Mouse (Mus musculus) CH12.LX (cell line): ENCODE results near the gene Zfyve28. TPM values are rescaled to one million over a fixed set of nuclear protein-coding genes. Genes with fewer than 3 reads are reported as not detected.

Source experiments
- DNase-seq: peaks from one replicate; pipeline ENCODE4 v3.0.0-alpha.2; 2013; ENCODE audit errors: extremely low read depth
- H3K27ac ChIP-seq: 2 replicates; pipeline ENCODE4 v1.5.1; 2012; ENCODE audit warnings: low read depth, mild to moderate bottlenecking, control low read depth, moderate library complexity; ENCODE audit not compliant: insufficient read depth
- H3K27me3 ChIP-seq: replicated peaks from 2 replicates; pipeline ENCODE3; 2012; ENCODE audit warnings: inconsistent platforms
- H3K36me3 ChIP-seq, 2 experiments: replicated peaks in 1 of 2; 2 replicates each; pipeline versions ENCODE3 to v1.6.1; 2012; ENCODE audit warnings: inconsistent platforms in 1 of 2, low read length in 1 of 2, mild to moderate bottlenecking in 1 of 2, mixed read lengths in 1 of 2, moderate library complexity in 1 of 2; ENCODE audit not compliant: control insufficient read depth in 1 of 2, insufficient read depth in 1 of 2
- H3K4me1 ChIP-seq, 2 experiments: 2 replicates each; pipeline ENCODE4 v1.6.1; 2012; ENCODE audit warnings: inconsistent platforms in 1 of 2, moderate library complexity in 1 of 2; ENCODE audit not compliant: insufficient read depth in 2 of 2, control insufficient read depth in 1 of 2
- H3K4me2 ChIP-seq: 2 replicates; pipeline ENCODE4 v1.6.1; 2012; ENCODE audit warnings: low read depth, mild to moderate bottlenecking, control low read depth; ENCODE audit not compliant: poor library complexity, insufficient read depth, severe bottlenecking
- H3K4me3 ChIP-seq, 3 experiments: fragments of 150-350 bp in 1 of 3; sonication (generic) in 1 of 3; replicated peaks in 1 of 3; 2 replicates each; pipeline versions ENCODE3 to v1.5.1; 2011 to 2012; ENCODE audit warnings: low read depth in 2 of 3, low read length in 2 of 3, mild to moderate bottlenecking in 2 of 3, moderate library complexity in 2 of 3, control low read depth in 1 of 3, improper control_type of control experiment in 1 of 3, inconsistent platforms in 1 of 3, mixed read lengths in 1 of 3; ENCODE audit not compliant: poor library complexity in 1 of 3
- H3K79me2 ChIP-seq: replicated peaks from 2 replicates; pipeline ENCODE4 v1.6.1; 2012; ENCODE audit warnings: mild to moderate bottlenecking, moderate library complexity; ENCODE audit not compliant: control insufficient read depth, poor library complexity, insufficient read depth, severe bottlenecking; ENCODE audit errors: extremely low read depth
- H3K9ac ChIP-seq: 2 replicates; pipeline ENCODE4 v1.6.1; 2012; ENCODE audit warnings: low read depth, mild to moderate bottlenecking, control low read depth, moderate library complexity; ENCODE audit not compliant: insufficient read depth
- H3K9me3 ChIP-seq: replicated peaks from 2 replicates; pipeline ENCODE3; 2012; ENCODE audit warnings: low read length, inconsistent platforms, mixed read lengths
- BHLHE40 ChIP-seq: IDR thresholded peaks from 2 replicates; pipeline ENCODE4 v1.6.1; 2011; ENCODE audit warnings: mild to moderate bottlenecking, low read depth, low read length, improper control_type of control experiment
- ELF1 ChIP-seq: IDR thresholded peaks from 2 replicates; pipeline ENCODE4 v1.6.1; 2014; ENCODE audit warnings: low read depth, mild to moderate bottlenecking, inconsistent platforms, low read length, improper control_type of control experiment
- EP300 ChIP-seq: IDR thresholded peaks from 2 replicates; pipeline ENCODE4 v1.6.1; 2011; ENCODE audit warnings: low read length, improper control_type of control experiment
- ETS1 ChIP-seq: conservative IDR thresholded peaks from 2 replicates; pipeline ENCODE4 v1.6.1; 2012; ENCODE audit warnings: low read depth, mild to moderate bottlenecking, inconsistent platforms, low read length, improper control_type of control experiment, moderate library complexity
- GABPA ChIP-seq: IDR thresholded peaks from 2 replicates; pipeline ENCODE4 v1.6.1; 2012; ENCODE audit warnings: low read depth, low read length, improper control_type of control experiment, inconsistent platforms; ENCODE audit not compliant: insufficient replicate concordance
- IRF4 ChIP-seq: IDR thresholded peaks from 2 replicates; pipeline ENCODE4 v1.6.1; 2014; ENCODE audit warnings: low read depth, mild to moderate bottlenecking, inconsistent platforms, low read length, improper control_type of control experiment
- JUN ChIP-seq: IDR thresholded peaks from 2 replicates; pipeline ENCODE4 v1.6.1; 2011; ENCODE audit warnings: low read depth, mild to moderate bottlenecking, low read length, improper control_type of control experiment, moderate library complexity; ENCODE audit not compliant: insufficient read depth
- JUND ChIP-seq: conservative IDR thresholded peaks from 2 replicates; pipeline ENCODE4 v1.6.1; 2011; ENCODE audit warnings: low read depth, low read length, improper control_type of control experiment
- MAFK ChIP-seq: IDR thresholded peaks from 2 replicates; pipeline ENCODE4 v1.6.1; 2011; ENCODE audit warnings: low read length, improper control_type of control experiment; ENCODE audit not compliant: insufficient replicate concordance
- MYC ChIP-seq: IDR thresholded peaks from 2 replicates; pipeline ENCODE4 v1.6.1; 2011; ENCODE audit warnings: low read depth, mild to moderate bottlenecking, improper control_type of control experiment, low read length
- POLR2AphosphoS2 ChIP-seq: IDR thresholded peaks from 2 replicates; pipeline ENCODE4 v1.6.1; 2011; ENCODE audit warnings: low read depth, low read length, improper control_type of control experiment
- dilution Hi-C: fragments of 300-500 bp; cut with MboI; formaldehyde crosslinking; loops from 2 replicates; pipeline ENCODE4 v1.14.3; 2020; ENCODE audit warnings: low sequenced_read_pairs; ENCODE audit not compliant: extremely low pct_unique_long_range_greater_than_20kb, extremely low pct_ligation_motif_present
- in situ Hi-C: fragments of 300-500 bp; cut with MboI; formaldehyde crosslinking; loops from 3 replicates; pipeline ENCODE4 v1.14.3; 2019; ENCODE audit warnings: low sequenced_read_pairs, low pct_ligation_motif_present, low pct_unique_long_range_greater_than_20kb, mixed read lengths
- polyA plus RNA-seq: library from polyadenylated mRNA; unstranded; fragments of >175 nt; gene quantifications from 2 replicates; pipeline ENCODE4 v1.2.1, GENCODE M21; 2012; ENCODE audit warnings: low read depth; ENCODE audit not compliant: insufficient read length
- total RNA-seq, 2 experiments: library from RNA; depleted of rRNA; stranded (reverse); fragments of 300-350 nt in 1 of 2; fragments of >200 nt in 1 of 2; gene quantifications; 2 replicates each; pipeline ENCODE4 v1.2.3; 2012 to 2014

The Zfyve28 gene
- total and polyA plus RNA-seq, 3 experiments = 1.7 to 2.8 (median 2.0) TPM

GRCm38 (mm10) chr5:34298061-34298460 lies 9.8 kb upstream of the Zfyve28 start:
- dilution Hi-C loops = no loop called here
- H3K4me2 ChIP-seq = no peak overlapping the region
- H3K9ac ChIP-seq = no peak overlapping the region
- H3K36me3 ChIP-seq = no peaks in the 10 kb centered on the region
- H3K79me2 ChIP-seq = no peaks in the 10 kb centered on the region
- H3K4me3 ChIP-seq = no peak overlapping the region
- peaks cover 31% of the 10 kb centered on the region for H3K27me3 ChIP-seq
- no peak for DNase-seq
- no peaks in the 10 kb centered on the region for H3K9me3 ChIP-seq
- H3K4me1 ChIP-seq = no peaks in the 10 kb centered on the region
- TF ChIP-seq JUND = no peak
- in situ Hi-C loops = no loop called here
- H3K27ac ChIP-seq = no peak overlapping the region

GRCm38 (mm10) chr5:34295141-34295540 lies 6.9 kb upstream of the Zfyve28 start:
- dilution Hi-C loops = no loop called here
- H3K27ac ChIP-seq = no peak overlapping the region
- no peak overlapping the region for H3K4me2 ChIP-seq
- peaks cover 12% of the 10 kb centered on the region for H3K27me3 ChIP-seq
- H3K9ac ChIP-seq = no peak overlapping the region
- no peak for DNase-seq
- no peaks in the 10 kb centered on the region for H3K79me2 ChIP-seq
- TF ChIP-seq ETS1 = no peak
- no peak for TF ChIP-seq BHLHE40
- no peak for TF ChIP-seq JUN
- no peak for TF ChIP-seq GABPA
- TF ChIP-seq IRF4 = no peak
- no peaks in the 10 kb centered on the region for H3K9me3 ChIP-seq
- H3K4me1 ChIP-seq = no peaks in the 10 kb centered on the region
- H3K4me3 ChIP-seq = no peak overlapping the region
- in situ Hi-C loops = no loop called here
- no peaks in the 10 kb centered on the region for H3K36me3 ChIP-seq

DNA sequence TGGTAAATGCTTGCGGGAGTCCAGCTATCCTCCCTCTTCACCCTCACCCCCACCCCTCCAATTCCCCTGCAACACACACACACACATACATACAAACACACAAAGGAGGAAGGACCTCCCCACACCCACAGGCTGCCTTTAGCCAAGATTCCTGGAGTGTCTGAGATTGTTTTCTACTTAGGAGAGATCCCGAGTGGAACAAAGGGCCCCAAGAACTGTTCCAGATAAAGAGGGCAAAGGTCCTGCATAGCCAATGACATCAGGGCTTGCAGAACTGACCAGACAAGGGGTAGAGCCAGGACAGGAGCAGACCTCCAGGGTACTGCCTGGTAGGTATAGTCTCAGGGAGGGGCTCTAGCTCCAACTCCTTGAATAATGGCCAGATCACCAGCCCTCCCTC lies 6.4 kb upstream of the Zfyve28 start:
- Histone ChIP-seq H3K9ac (no peak overlapping the region), H3K27ac (no peak overlapping the region), H3K4me1 (no peaks in the 10 kb centered on the region), H3K4me3 (no peak overlapping the region), H3K9me3 (no peaks in the 10 kb centered on the region), H3K4me2 (no peak overlapping the region), H3K36me3 (no peaks in the 10 kb centered on the region), H3K27me3 (peaks cover 12% of the 10 kb centered on the region), H3K79me2 (no peaks in the 10 kb centered on the region)
- no peak for TF ChIP-seq MAFK
- TF ChIP-seq EP300 = no peak
- TF ChIP-seq POLR2AphosphoS2 = no peak
- TF ChIP-seq ELF1 = no peak
- TF ChIP-seq MYC = no peak
- in situ Hi-C loops = no loop called here
- DNase-seq = no peak
- dilution Hi-C loops = no loop called here
